Mouse (Mus musculus) ovary, adult 18-20 months (tissue): Measurements from ENCODE around the gene Ttc41.

Experiments
- DNase-seq: peaks from one replicate; pipeline ENCODE4 v3.0.0; 2022; ENCODE audit warnings: low spot score, mixed read lengths

Ttc41 gene

GRCm38 (mm10) chr10:86755816-86756502, 50.3 kb downstream of the Ttc41 start:
- no peak for DNase-seq

GRCm38 (mm10) chr10:86757724-86758123, 52.1 kb downstream of the Ttc41 start:
- DNase-seq: no peak

- DNase-seq: no peak
These were observed 52.6 kb downstream of the Ttc41 start for GRCm38 (mm10) chr10:86758211-86758610.

DNA sequence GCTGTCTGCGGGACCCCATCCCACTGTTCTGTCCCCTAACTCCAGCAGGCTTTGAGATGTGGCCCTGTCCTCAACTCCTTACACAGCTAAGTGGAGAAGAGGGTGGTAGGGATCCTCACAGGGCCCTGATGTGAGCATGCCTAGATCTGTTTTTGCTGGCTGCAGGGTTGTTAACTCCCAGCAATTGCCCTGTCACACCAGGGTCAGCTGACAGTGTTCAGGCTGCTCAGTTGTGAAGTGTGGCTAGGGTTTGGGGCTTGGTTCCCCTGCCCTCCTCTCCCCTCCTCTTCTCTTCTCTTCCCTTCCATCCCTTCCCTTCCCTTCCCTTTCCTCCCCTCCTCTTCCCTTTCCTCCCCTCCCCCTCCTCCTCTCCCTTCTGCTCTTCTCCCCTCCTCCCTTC, 55.6 kb downstream of the Ttc41 start:
- DNase-seq: no peak

DNA sequence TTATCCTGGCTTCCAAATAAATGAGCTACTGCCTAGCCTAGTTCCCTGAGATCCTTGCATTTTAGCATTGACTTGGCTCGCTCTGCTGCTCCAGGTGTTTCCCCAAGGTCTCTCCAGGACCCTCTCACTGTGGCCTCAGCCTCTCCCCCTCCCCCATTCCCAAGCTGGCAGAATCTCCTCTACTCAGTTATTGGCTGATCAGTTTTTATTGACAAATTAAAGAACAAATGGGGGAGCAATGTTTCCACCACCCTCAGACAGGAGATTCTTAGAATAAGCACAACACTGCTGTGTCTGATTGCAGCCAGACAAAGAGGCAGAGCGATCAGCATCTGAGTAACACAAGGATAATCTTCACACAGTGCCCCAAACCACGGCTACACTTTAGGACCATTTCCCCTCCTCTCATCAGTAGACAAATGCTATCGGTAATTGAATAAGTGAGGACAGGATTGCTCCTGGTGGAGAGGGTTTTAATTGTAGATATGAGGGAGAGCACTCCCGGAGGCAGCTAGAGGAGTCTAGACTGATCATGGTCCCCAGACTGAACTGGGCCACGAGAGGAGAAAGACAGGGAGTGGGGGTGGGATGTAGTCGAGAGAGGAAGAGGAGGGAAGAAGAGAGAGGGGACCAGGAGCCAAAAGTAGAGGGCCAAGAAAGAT, 56.2 kb downstream of the Ttc41 start:
- no peak for DNase-seq

DNA sequence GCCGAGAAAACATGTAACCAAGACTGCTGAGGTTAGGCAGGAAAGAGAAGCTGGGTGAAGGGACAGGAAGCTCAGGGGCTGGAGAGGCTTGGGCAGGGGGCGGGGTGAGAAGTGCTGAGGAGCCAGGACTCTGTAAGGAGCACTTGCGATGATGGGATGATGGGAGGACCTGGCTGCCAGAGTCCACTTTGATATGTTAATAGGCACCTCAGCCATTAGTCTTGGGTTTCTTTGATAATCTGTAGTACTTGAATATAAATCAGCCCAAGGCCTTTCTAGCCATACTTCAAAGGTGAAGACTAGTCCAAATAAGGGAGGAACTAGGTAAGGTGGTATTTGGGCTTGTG, 56.7 kb downstream of the Ttc41 start:
- no peak for DNase-seq

DNA sequence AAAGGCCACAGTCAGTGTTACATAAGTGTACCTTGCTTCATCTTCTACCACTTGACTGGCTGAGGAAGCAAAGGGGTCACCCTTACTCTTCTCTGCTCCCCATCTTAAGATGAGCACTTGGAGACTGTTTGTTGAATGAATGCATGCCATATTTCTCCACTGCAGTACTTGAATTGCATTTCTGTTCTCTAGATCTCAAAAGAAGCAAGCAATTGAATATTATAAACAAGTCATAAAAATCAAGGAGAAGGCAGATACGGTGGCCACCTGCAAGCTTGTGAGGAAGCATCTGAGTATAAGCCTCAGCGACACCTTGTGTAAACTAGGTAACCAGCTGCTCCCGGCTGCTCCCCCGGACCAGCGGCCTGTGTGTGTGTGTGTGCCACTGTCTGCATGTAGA, 58.1 kb downstream of the Ttc41 start, which contains the start of gene Gm49358:
Gene Gm49358, plus strand, starts transcription at position 301 of the 400 bp plus-strand sequence.
- DNase-seq: no peak

GRCm38 (mm10) chr10:86765344-86765966, 59.8 kb downstream of the Ttc41 start:
- no peak for DNase-seq

- no peak for DNase-seq
These were observed 63.6 kb downstream of the Ttc41 start for GRCm38 (mm10) chr10:86769216-86769615.

- DNase-seq: no peak
These were observed 64.2 kb downstream of the Ttc41 start for GRCm38 (mm10) chr10:86769797-86770196.

GRCm38 (mm10) chr10:86771701-86772100, 66.1 kb downstream of the Ttc41 start:
- DNase-seq: no peak

DNA sequence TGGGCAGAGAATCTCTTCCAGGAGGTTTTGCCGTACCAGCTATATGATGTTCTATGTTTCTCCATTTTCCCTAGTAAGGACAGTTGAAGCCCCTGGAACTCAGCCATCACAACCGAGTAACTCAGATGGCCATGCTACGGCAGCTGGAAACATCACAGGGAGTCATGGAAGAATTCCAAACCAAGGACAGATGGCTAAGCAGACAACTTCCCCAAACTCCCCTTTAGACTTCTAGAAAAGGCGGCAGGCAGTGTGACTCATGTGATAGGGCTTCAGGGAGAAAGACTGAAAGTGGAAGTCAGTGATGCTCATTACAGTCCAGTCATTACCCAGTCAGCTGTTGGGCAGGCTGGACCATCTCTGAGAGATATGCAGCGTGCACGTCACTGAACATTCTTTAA, 66.6 kb downstream of the Ttc41 start:
- DNase-seq: no peak

- DNase-seq: no peak
These were observed 67.7 kb downstream of the Ttc41 start for GRCm38 (mm10) chr10:86773360-86773759.

DNA sequence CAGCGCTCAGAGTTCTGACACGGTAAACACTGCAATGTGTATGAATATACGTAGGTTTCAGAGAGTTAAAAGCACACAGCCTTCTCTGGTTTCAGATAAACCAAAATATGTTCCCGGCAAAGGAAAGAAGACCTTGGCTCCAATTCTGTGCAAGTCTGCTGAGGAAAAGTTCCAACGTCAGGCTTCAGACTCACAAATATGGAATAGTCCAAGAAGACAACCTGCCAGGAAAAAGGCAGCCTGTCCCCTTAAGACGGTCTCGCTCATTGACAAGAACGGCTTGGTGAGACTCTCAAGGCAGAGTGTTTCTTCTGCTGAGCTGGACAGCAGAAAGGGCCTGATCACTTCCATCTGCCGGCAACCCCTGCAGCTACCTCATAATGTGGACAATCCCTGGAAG, 70.7 kb downstream of the Ttc41 start:
- DNase-seq: no peak

DNA sequence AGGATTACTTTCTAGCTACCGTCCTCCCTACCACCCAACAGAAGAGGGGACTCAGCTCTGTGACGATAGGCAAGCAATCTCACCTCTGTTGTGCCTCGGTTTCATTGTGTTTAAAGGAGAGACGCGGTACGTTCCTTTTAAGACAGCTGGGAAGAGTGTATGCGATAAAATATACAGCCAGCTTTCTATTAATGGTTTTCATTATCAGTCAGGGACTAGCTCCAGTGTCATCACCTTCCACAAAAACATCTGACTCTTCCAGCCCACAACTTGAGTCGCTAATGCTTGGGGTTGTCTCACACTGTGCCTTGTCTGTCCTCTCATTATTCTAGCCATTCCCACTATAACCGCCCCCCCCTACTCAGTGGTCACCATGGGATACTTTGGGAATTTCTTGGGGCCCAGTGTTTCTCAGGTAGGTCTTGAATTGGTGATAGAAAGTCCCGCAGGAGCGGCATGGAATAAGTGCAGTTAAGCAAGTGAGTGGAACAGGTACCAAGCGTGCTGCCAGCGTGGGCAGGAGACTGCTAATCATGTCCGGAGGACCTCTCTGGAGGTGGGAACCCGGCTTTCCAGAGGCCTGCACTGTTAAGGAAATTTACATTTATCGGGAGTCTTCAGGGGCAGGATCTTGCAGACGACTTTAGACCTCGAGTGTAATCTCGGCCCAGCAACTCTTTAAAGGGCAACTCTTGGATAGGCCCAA, 72.2 kb downstream of the Ttc41 start:
- no peak for DNase-seq

DNA sequence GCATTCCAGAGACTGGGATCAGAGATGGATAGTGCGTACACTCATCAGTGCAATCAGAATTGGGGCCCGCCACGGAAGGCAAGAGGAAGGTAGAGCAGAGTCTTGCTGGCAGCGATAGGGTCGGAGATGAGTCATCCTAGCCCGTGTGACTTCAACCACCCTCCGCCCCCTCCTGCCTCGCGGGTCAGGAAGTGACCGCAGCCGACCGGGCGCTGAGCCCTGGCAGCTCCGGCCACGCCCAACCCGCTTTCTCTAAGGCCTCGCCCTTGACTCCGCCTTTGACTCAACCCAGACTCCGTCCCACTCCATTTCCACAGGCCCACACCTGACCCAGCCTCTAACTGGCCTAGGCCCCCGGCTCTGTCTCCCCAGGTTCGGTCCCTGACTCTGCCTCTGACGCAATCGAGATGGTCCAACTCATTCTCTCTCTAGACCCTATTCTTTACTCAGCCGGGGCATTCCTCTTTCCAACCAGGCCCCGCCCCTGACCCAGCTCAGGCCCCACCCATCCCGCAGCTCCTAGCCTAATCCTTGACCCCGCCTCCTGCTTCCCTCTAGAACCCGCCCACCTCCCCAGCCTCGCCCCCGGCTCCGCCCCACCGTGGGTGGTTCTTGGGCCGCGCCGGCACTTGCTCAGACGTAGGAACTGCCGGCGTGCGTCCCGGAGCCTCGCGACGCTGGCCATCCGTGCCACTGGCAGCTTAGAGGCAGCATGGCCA, 72.9 kb downstream of the Ttc41 start, which contains the start of gene Nt5dc3:
Gene Nt5dc3, plus strand, starts transcription at position 608 of the 719 bp plus-strand sequence.
- peak; percentile 97 for DNase-seq

DNA sequence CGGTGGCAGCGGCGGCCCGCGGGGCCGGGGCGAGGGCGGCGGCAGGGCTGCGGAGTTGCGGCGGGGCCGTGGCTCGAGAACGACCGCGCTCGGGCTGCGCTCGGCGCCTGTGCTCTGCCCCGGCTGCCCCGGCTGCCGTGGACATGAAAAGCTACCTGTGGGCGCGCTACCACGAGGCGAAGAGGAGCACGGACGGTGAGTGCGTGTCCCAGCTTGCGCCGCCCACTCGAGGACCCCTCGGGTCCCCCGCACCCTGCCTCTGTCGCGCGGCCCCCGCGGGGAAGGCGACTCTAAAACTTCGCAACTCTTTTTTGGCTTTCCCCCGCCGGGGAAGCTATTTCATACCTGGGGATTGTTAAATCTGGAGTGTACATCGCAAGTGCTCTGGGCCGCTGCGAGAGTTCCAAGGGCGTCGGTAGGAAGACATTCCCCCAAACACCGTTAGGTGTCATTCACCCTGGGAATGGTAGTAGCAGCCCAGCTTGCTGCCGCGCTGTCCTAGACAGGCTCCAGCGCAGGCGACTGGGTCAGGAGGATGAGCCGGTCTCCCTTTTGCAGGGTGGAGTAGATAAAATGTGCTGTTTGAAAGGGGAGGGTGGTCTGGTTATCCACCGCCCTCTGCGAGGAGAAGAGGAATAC, 73.6 kb downstream of the Ttc41 start:
- DNase-seq: peak; percentile 11

- DNase-seq: no peak
These were observed 74.3 kb downstream of the Ttc41 start for GRCm38 (mm10) chr10:86779816-86780500.

GRCm38 (mm10) chr10:86781641-86782040, 76.0 kb downstream of the Ttc41 start:
- no peak for DNase-seq

GRCm38 (mm10) chr10:86782656-86783055, 77.0 kb downstream of the Ttc41 start:
- no peak for DNase-seq

DNA sequence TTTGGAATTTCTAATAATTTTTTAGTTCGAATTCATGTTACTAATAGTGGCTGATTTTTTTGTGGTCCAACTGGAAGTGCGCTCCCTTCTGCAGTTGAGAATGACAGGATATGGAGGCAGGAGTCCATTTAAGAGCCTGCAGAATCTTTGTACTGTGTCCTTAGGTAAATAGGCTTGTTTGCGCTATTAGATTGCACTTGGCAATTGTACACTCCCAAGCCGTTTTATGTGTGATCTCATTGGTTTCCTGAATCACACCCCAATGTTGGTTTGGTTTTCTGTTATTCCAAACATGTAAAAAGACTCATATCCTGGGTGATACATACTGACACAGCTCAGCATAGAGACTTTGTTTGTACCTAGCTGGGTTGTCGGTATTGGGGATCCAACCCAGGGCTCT, 78.0 kb downstream of the Ttc41 start:
- DNase-seq: no peak
